Mouse (Mus musculus): ENCODE results near the gene 1700025G04Rik. TPM values are rescaled to one million over a fixed set of nuclear protein-coding genes. Genes with fewer than 3 reads are reported as not detected.

1700025G04Rik gene
- polyA plus RNA-seq, 1 experiment from 2014 or later, result 25.8 TPM

DNA sequence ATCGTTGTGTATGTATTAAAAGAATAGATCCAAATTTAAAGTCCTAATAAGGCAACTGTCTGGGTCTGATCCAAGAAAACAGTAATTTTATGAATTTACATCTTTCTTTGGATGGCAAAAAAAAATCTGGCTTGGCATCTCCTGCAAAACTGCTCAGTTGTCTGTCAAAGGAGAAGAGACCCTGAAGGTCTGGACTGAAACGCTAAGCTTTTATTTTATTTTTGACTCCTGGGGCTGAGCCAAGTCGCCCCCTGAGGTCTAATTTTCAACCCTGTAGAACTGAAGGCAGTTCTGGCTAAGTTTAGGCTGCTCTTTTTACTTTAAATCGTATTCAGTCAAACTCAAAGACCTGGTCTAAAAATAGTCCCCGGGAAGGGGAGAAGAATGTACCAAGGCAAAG lies 202.3 kb downstream of the 1700025G04Rik start:
- TF ChIP-seq CTCF (IDR thresholded peaks at IDR 0.05; ENCODE audit: low read depth), result no peak
- H3K27ac ChIP-seq (ENCODE audit: low read depth, low read length), result no peak overlapping the region
- no peak for ATAC-seq
- H3K9me3 ChIP-seq (ENCODE audit: control insufficient read depth), result no peaks in the 10 kb centered on the region
- H3K36me3 ChIP-seq (ENCODE audit: control insufficient read depth, insufficient read depth), result no peaks in the 10 kb centered on the region
- no peak overlapping the region for H3K4me3 ChIP-seq (ENCODE audit: low read depth, low read length)
- no peak overlapping the region for H3K4me2 ChIP-seq (replicated peaks; ENCODE audit: low read depth)
- no peaks in the 10 kb centered on the region for H3K4me1 ChIP-seq (replicated peaks; ENCODE audit: control insufficient read depth, insufficient read depth, low read length)
- no peaks in the 10 kb centered on the region for H3K27me3 ChIP-seq (replicated peaks; ENCODE audit: control insufficient read depth, insufficient read depth, low read length)
- H3K9ac ChIP-seq (ENCODE audit: low read depth, low read length), result no peak overlapping the region
- WGBS, result 68% methylated on average over 5 of the region's 5 CpGs

DNA sequence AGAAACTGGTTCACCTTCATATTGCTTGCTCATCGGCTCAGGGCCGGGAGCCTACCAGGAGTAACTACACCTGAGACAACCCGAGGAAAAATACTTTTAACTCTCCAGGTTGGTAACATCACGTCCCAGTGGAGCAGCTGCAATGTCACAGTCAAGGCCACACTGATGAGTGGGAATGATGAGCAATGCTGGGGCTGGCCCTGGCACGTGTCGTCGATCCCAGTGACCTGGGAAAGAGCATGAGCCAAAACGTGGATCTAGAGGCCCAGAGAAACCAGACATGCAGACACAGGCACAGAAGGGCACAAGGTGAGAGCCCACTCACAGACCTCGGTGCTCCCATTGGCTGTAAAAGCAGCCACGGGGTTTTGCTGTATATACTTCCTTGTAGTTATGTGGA lies 202.8 kb downstream of the 1700025G04Rik start:
- no peak overlapping the region for H3K4me3 ChIP-seq (ENCODE audit: low read depth, low read length)
- no peak for ATAC-seq
- no peak overlapping the region for H3K27ac ChIP-seq (ENCODE audit: low read depth, low read length)
- no peak overlapping the region for H3K9ac ChIP-seq (ENCODE audit: low read depth, low read length)
- 78% methylated on average over 10 of the region's 10 CpGs for WGBS
- TF ChIP-seq CTCF (IDR thresholded peaks at IDR 0.05; ENCODE audit: low read depth), result no peak
- no peak overlapping the region for H3K4me2 ChIP-seq (replicated peaks; ENCODE audit: low read depth)
- no peaks in the 10 kb centered on the region for H3K9me3 ChIP-seq (ENCODE audit: control insufficient read depth)
- H3K36me3 ChIP-seq (ENCODE audit: control insufficient read depth, insufficient read depth), result no peaks in the 10 kb centered on the region
- H3K4me1 ChIP-seq (replicated peaks; ENCODE audit: control insufficient read depth, insufficient read depth, low read length), result no peaks in the 10 kb centered on the region
- H3K27me3 ChIP-seq (replicated peaks; ENCODE audit: control insufficient read depth, insufficient read depth, low read length), result no peaks in the 10 kb centered on the region

DNA sequence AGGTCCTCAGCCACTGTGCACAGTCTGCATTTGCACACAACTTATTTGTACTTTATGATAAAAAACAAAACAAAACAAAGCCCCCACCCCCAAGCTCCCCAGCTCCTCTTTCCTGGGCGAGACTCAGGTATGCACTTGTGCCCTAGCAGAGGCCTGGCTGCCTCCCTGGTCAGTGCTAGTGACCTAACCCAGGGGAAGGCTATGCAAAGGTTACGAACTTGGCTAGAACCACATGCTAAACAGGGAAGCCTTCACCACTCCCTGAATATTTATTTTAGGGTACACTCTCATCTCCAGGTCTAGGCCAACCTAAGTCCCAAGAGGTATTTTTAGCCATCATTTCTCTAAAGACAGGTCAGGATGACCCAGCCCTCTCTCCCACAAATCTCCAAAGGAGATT lies 203.8 kb downstream of the 1700025G04Rik start:
- no peak for TF ChIP-seq CTCF (IDR thresholded peaks at IDR 0.05; ENCODE audit: low read depth)

DNA sequence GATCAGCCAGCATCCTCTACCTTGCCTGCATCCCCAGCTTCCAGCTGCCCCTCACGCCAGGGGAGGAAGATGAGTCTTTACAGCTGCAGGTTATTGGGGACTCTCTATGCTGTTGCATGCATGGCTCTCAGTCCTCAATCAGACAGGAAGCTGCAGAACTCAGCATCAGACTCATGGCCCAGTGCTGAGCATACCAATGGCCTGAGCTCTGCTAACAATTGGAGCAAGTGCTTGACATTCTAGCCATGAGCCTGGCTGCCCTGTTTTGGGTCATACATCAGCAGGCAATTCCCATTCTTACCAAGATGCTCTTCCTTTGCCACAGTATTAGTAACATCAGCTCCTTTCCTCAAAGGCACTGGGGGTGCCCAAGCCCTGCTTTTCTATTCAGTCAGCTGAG lies 208.7 kb downstream of the 1700025G04Rik start:
- H3K4me1 ChIP-seq (replicated peaks; ENCODE audit: control insufficient read depth, insufficient read depth, low read length), result no peaks in the 10 kb centered on the region
- H3K9me3 ChIP-seq (ENCODE audit: control insufficient read depth), result no peaks in the 10 kb centered on the region
- TF ChIP-seq CTCF (IDR thresholded peaks at IDR 0.05; ENCODE audit: low read depth), result no peak
- WGBS, result 56% methylated on average over 1 of the region's 1 CpGs
- no peak overlapping the region for H3K27ac ChIP-seq (ENCODE audit: low read depth, low read length)
- no peak overlapping the region for H3K4me2 ChIP-seq (replicated peaks; ENCODE audit: low read depth)
- no peak overlapping the region for H3K9ac ChIP-seq (ENCODE audit: low read depth, low read length)
- no peaks in the 10 kb centered on the region for H3K36me3 ChIP-seq (ENCODE audit: control insufficient read depth, insufficient read depth)
- no peaks in the 10 kb centered on the region for H3K27me3 ChIP-seq (replicated peaks; ENCODE audit: control insufficient read depth, insufficient read depth, low read length)
- H3K4me3 ChIP-seq (ENCODE audit: low read depth, low read length), result no peak overlapping the region
- no peak for ATAC-seq

More for the DNA sequence above, 203.8 kb downstream of the 1700025G04Rik start:
- no peak overlapping the region for H3K27ac ChIP-seq (ENCODE audit: low read depth, low read length)
- ATAC-seq, result no peak
- no peak overlapping the region for H3K4me2 ChIP-seq (replicated peaks; ENCODE audit: low read depth)
- no peaks in the 10 kb centered on the region for H3K9me3 ChIP-seq (ENCODE audit: control insufficient read depth)
- H3K36me3 ChIP-seq (ENCODE audit: control insufficient read depth, insufficient read depth), result no peaks in the 10 kb centered on the region
- no peaks in the 10 kb centered on the region for H3K27me3 ChIP-seq (replicated peaks; ENCODE audit: control insufficient read depth, insufficient read depth, low read length)
- 89% methylated on average over 2 of the region's 2 CpGs for WGBS
- no peaks in the 10 kb centered on the region for H3K4me1 ChIP-seq (replicated peaks; ENCODE audit: control insufficient read depth, insufficient read depth, low read length)
- H3K4me3 ChIP-seq (ENCODE audit: low read depth, low read length), result no peak overlapping the region
- H3K9ac ChIP-seq (ENCODE audit: low read depth, low read length), result no peak overlapping the region

DNA sequence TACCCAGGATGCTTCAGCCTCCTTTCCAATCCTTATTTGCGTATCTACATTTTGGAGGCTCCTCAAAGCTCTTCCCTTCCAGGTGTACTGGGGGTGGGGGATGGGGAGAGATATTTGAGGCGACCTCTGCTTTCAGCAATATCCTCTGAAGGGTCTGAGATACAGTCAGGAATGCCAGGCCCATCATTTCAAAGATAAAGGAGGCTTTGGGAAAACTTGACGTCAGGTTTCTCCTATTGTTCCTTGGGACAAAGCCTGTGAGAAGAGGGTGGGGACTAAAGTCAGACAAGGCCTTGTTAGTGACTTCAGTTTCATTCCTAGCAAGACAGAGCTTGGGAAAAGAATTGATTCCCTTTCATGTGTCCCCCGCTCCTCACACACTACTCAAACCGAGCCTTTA lies 209.2 kb downstream of the 1700025G04Rik start:
- Histone ChIP-seq H3K4me2 (replicated peaks; ENCODE audit: low read depth) (no peak overlapping the region), H3K4me3 (ENCODE audit: low read depth, low read length) (no peak overlapping the region), H3K27ac (ENCODE audit: low read depth, low read length) (no peak overlapping the region), H3K36me3 (ENCODE audit: control insufficient read depth, insufficient read depth) (no peaks in the 10 kb centered on the region), H3K27me3 (replicated peaks; ENCODE audit: control insufficient read depth, insufficient read depth, low read length) (no peaks in the 10 kb centered on the region), H3K9ac (ENCODE audit: low read depth, low read length) (no peak overlapping the region), H3K9me3 (ENCODE audit: control insufficient read depth) (no peaks in the 10 kb centered on the region), H3K4me1 (replicated peaks; ENCODE audit: control insufficient read depth, insufficient read depth, low read length) (no peaks in the 10 kb centered on the region)
- no peak for ATAC-seq
- WGBS, result 72% methylated on average over 5 of the region's 5 CpGs
- TF ChIP-seq CTCF (IDR thresholded peaks at IDR 0.05; ENCODE audit: low read depth), result no peak

DNA sequence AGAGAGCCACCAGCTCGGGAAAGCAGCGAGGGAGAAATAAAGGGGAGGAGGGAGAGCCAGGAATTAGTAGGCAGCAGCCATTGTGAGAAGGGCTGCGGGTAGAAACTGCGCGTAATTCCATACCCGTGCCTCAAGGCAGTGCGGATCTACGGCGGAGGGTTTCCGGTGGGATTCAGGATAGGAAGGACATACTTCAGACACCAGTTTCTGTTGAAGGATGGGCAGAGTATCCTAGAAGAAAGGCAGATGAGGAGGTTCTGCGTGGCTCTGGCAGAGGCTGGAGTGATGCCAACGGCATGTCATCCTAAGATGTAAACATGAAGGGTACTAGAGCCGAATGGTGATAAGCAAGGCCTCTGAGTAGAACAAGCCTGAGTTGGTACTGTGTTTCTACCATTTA lies 210.0 kb downstream of the 1700025G04Rik start:
- Histone ChIP-seq H3K4me1 (replicated peaks; ENCODE audit: control insufficient read depth, insufficient read depth, low read length) (no peaks in the 10 kb centered on the region), H3K9me3 (ENCODE audit: control insufficient read depth) (no peaks in the 10 kb centered on the region), H3K36me3 (ENCODE audit: control insufficient read depth, insufficient read depth) (no peaks in the 10 kb centered on the region), H3K4me2 (replicated peaks; ENCODE audit: low read depth) (no peak overlapping the region), H3K27me3 (replicated peaks; ENCODE audit: control insufficient read depth, insufficient read depth, low read length) (no peaks in the 10 kb centered on the region), H3K4me3 (ENCODE audit: low read depth, low read length) (no peak overlapping the region), H3K9ac (ENCODE audit: low read depth, low read length) (no peak overlapping the region), H3K27ac (ENCODE audit: low read depth, low read length) (no peak overlapping the region)
- WGBS, result 68% methylated on average over 13 of the region's 13 CpGs
- no peak for ATAC-seq
- no peak for TF ChIP-seq CTCF (IDR thresholded peaks at IDR 0.05; ENCODE audit: low read depth)

DNA sequence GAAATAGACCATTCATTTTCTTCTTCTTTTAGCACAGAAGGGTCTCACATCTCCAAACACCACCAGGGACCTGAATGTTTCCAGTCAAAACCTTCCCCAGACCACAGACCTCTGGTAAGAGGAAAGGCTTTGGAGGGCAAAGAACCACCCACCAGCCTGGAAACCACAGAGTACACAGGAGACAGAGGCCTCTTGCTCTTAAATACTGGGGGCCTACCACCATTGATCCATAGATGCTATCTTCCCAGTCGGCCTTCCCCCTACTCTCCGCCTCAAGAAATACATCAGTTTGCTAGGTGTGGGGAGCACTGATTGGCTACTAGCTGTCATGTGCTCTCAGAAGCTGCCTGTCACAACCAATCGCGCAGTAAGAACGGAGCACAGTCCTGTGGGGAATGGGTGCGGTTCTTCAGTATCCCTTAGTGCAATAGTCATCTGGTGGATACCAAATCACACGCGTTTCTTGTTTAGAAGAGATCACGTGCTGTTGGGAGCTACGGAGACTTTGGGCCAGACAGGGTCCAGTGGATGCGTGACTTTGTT lies 210.5 kb downstream of the 1700025G04Rik start:
- H3K27me3 ChIP-seq (replicated peaks; ENCODE audit: control insufficient read depth, insufficient read depth, low read length), result no peaks in the 10 kb centered on the region
- H3K4me2 ChIP-seq (replicated peaks; ENCODE audit: low read depth), result no peak overlapping the region
- no peak overlapping the region for H3K4me3 ChIP-seq (ENCODE audit: low read depth, low read length)
- 79% methylated on average over 11 of the region's 11 CpGs for WGBS
- no peak overlapping the region for H3K27ac ChIP-seq (ENCODE audit: low read depth, low read length)
- H3K36me3 ChIP-seq (ENCODE audit: control insufficient read depth, insufficient read depth), result no peaks in the 10 kb centered on the region
- no peaks in the 10 kb centered on the region for H3K9me3 ChIP-seq (ENCODE audit: control insufficient read depth)
- TF ChIP-seq CTCF (IDR thresholded peaks at IDR 0.05; ENCODE audit: low read depth), result no peak
- no peak for ATAC-seq
- no peaks in the 10 kb centered on the region for H3K4me1 ChIP-seq (replicated peaks; ENCODE audit: control insufficient read depth, insufficient read depth, low read length)
- H3K9ac ChIP-seq (ENCODE audit: low read depth, low read length), result no peak overlapping the region
